ENCODE assay signal across 24 mouse cellular contexts in the genomic region with DNA sequence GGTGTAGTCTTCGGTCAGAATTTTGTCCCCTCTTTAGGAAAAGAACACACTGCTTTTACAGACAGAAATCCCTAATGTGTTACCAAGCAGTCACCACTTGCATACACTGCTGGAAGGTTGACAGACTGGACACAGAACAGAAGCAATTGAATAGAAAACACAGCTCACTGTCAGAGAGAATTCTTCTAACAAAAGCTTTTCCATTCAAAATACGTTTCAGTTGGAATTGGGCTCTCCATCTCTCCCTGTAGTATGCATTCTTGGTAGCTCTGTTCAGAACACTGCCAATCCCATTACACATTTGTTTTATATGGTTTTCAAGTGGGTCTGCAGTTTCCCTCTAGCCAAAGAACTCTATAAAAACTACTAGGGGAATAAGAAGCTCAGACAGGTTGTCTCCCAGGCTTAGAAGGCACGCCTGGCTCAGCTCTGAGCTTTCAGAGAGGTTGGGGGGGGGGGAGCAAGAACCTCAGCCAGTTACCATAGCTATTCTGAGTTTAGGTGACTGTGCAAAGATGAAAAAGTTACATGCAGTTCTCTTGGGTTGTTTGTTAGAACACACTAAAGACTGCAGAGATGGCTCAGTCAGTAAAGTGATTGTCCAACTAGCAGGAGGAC. TPM values are rescaled to one million over a fixed set of nuclear protein-coding genes. Genes with fewer than 3 reads are reported as not detected.
DNase-seq lines count a peak whose midpoint lies in the region; ATAC-seq and TF ChIP-seq lines count a peak whose summit lies in the region.
"Had no signal": no experiment of that assay in that cellular context is flagged by ENCODE, and none has a peak within 500 bp of the region (broad histone marks: within the 10 kb centered on the region; RNA-seq: fewer than 3 reads in every experiment).

No protein-coding gene starts in this region.

- no peak for TF ChIP-seq POLR2A in lung, adult 2 months (IDR thresholded peaks at IDR 0.05; ENCODE audit: borderline replicate concordance, extremely low read depth, low read depth, low read length)

- intact Hi-C loops in heart, postnatal 36 days (cut with DNase I): no loop called here

- no peaks in the 10 kb centered on the region for H3K9me3 ChIP-seq in forebrain, embryonic 13.5 days (replicated peaks)
- H3K9me3 ChIP-seq in forebrain, embryonic 10.5 days: no peaks in the 10 kb centered on the region
- H3K9me3 ChIP-seq in heart, embryonic 16.5 days (replicated peaks; ENCODE audit: control insufficient read depth, low read length): no peaks in the 10 kb centered on the region
- H3K9me3 ChIP-seq in forebrain, embryonic 15.5 days: no peaks in the 10 kb centered on the region
- H3K9me3 ChIP-seq: heart, embryonic 13.5 days; kidney, embryonic 15.5 days; midbrain, embryonic 15.5 days; stomach, embryonic 15.5 days had no signal

- H3K27ac ChIP-seq in forebrain, embryonic 13.5 days: peak overlapping the region; percentile 42
- H3K27ac ChIP-seq in forebrain, embryonic 10.5 days: no peak overlapping the region
- H3K27ac ChIP-seq in heart, embryonic 16.5 days (ENCODE audit: low read length): peak overlapping the region; percentile 49
- H3K27ac ChIP-seq in forebrain, embryonic 15.5 days (replicated peaks): peak overlapping the region; percentile 47; the same call in 1 of the 2 replicates
- H3K27ac ChIP-seq: heart, embryonic 13.5 days; hindbrain, embryonic 14.5 days; kidney, embryonic 15.5 days; midbrain, embryonic 15.5 days; stomach, embryonic 15.5 days had no signal

- no peak overlapping the region for H3K9ac ChIP-seq in forebrain, embryonic 13.5 days
- H3K9ac ChIP-seq in heart, embryonic 16.5 days (ENCODE audit: low read length): no peak overlapping the region
- H3K9ac ChIP-seq in forebrain, embryonic 15.5 days (replicated peaks): no peak overlapping the region
- H3K9ac ChIP-seq: heart, embryonic 13.5 days; hindbrain, embryonic 14.5 days; kidney, embryonic 15.5 days; midbrain, embryonic 15.5 days; stomach, embryonic 15.5 days had no signal

- no peak overlapping the region for H3K4me2 ChIP-seq in forebrain, embryonic 13.5 days
- no peak overlapping the region for H3K4me2 ChIP-seq in heart, embryonic 16.5 days (ENCODE audit: low read depth, low read length)
- no peak overlapping the region for H3K4me2 ChIP-seq in forebrain, embryonic 15.5 days (replicated peaks)
- H3K4me2 ChIP-seq: heart, embryonic 13.5 days; hindbrain, embryonic 14.5 days; kidney, embryonic 15.5 days; midbrain, embryonic 15.5 days; stomach, embryonic 15.5 days had no signal

- DNase-seq in forebrain, embryonic 10.5 days (ENCODE audit: extremely low spot score, low spot score): no peak
- DNase-seq in heart, postnatal 36 days: no peak
- peak; percentile 24 for DNase-seq in 3T3-L1 (ENCODE audit: low read depth, low spot score)
- no peak for DNase-seq in spleen, adult 12 weeks (ENCODE audit: low spot score)
- no peak for DNase-seq in lung, adult 2 months
- DNase-seq: cerebellum, adult 2 months; cerebellum, postnatal 36 days; liver; lung, postnatal 14 days; right cerebral cortex, postnatal 14 days; thymus, adult 18-20 months had no signal

- H3K4me3 ChIP-seq in forebrain, embryonic 13.5 days: no peak overlapping the region
- no peak overlapping the region for H3K4me3 ChIP-seq in forebrain, embryonic 10.5 days
- no peak overlapping the region for H3K4me3 ChIP-seq in heart, embryonic 16.5 days (ENCODE audit: low read length)
- no peak overlapping the region for H3K4me3 ChIP-seq in forebrain, embryonic 15.5 days
- H3K4me3 ChIP-seq in lung, adult 2 months (replicated peaks; ENCODE audit: extremely low read depth, low read depth, low read length): no peak overlapping the region
- H3K4me3 ChIP-seq: heart, embryonic 13.5 days; kidney, embryonic 15.5 days; midbrain, embryonic 15.5 days; myocyte; stomach, embryonic 15.5 days had no signal

- no peaks in the 10 kb centered on the region for H3K27me3 ChIP-seq in forebrain, embryonic 13.5 days
- H3K27me3 ChIP-seq in forebrain, embryonic 10.5 days (ENCODE audit: poor library complexity, severe bottlenecking): no peaks in the 10 kb centered on the region
- no peaks in the 10 kb centered on the region for H3K27me3 ChIP-seq in heart, embryonic 16.5 days (ENCODE audit: control insufficient read depth, insufficient read depth, low read length)
- H3K27me3 ChIP-seq in forebrain, embryonic 15.5 days: no peaks in the 10 kb centered on the region
- H3K27me3 ChIP-seq: CH12.LX; heart, embryonic 13.5 days; kidney, embryonic 15.5 days; midbrain, embryonic 15.5 days; stomach, embryonic 15.5 days had no signal

- TF ChIP-seq CTCF in lung, adult 2 months (IDR thresholded peaks at IDR 0.05; ENCODE audit: insufficient read depth, low read length): no peak

- H3K36me3 ChIP-seq in forebrain, embryonic 13.5 days (ENCODE audit: poor library complexity, severe bottlenecking): no peaks in the 10 kb centered on the region
- H3K36me3 ChIP-seq in forebrain, embryonic 10.5 days (replicated peaks): no peaks in the 10 kb centered on the region
- no peaks in the 10 kb centered on the region for H3K36me3 ChIP-seq in heart, embryonic 16.5 days (ENCODE audit: control insufficient read depth, insufficient read depth)
- no peaks in the 10 kb centered on the region for H3K36me3 ChIP-seq in forebrain, embryonic 15.5 days
- H3K36me3 ChIP-seq: heart, embryonic 13.5 days; kidney, embryonic 15.5 days; midbrain, embryonic 15.5 days; stomach, embryonic 15.5 days had no signal

- 48% methylated on average over 3 of the region's 3 CpGs for WGBS in forebrain, embryonic 13.5 days
- WGBS in forebrain, embryonic 10.5 days: 80% methylated on average over 3 of the region's 3 CpGs
- WGBS in heart, embryonic 16.5 days: 57% methylated on average over 3 of the region's 3 CpGs
- WGBS in forebrain, embryonic 15.5 days: 34% methylated on average over 3 of the region's 3 CpGs
- 68% methylated on average over 3 of the region's 3 CpGs for WGBS in lung, adult 2 months

- ATAC-seq in forebrain, embryonic 13.5 days: peak; percentile 63
- ATAC-seq in heart, embryonic 16.5 days (replicated peaks; ENCODE audit: extremely low read depth, insufficient read depth, low FRiP score): no peak
- peak; percentile 63 for ATAC-seq in forebrain, embryonic 15.5 days (replicated peaks)
- ATAC-seq: intestine, postnatal 0 days; midbrain, embryonic 15.5 days had no signal

- peaks cover 29% of the 10 kb centered on the region for H3K4me1 ChIP-seq in forebrain, embryonic 13.5 days
- no peaks in the 10 kb centered on the region for H3K4me1 ChIP-seq in forebrain, embryonic 10.5 days
- peaks cover 11% of the 10 kb centered on the region for H3K4me1 ChIP-seq in heart, embryonic 16.5 days (ENCODE audit: control insufficient read depth, insufficient read depth, low read length)
- peaks cover 17% of the 10 kb centered on the region for H3K4me1 ChIP-seq in forebrain, embryonic 15.5 days
- no peaks in the 10 kb centered on the region for H3K4me1 ChIP-seq in lung, adult 2 months (ENCODE audit: control insufficient read depth, insufficient read depth, low read length)
- H3K4me1 ChIP-seq: kidney, embryonic 15.5 days; midbrain, embryonic 15.5 days; stomach, embryonic 15.5 days had no signal

RNA-seq across cellular contexts. Expression of a gene that starts 23.5 kb away (rescaled TPM):
- 22.1 and 22.8 TPM in 2 replicates for polyA plus RNA-seq in forebrain, embryonic 13.5 days (2015; fragmentation: Nextera tagmentation; extraction: Ambion mirVana)
- 6.3 and 7.7 TPM in 2 replicates for polyA plus RNA-seq in forebrain, embryonic 10.5 days (2016; fragmentation: Nextera tagmentation; extraction: Ambion mirVana)
- 8.0 and 11.6 TPM in 2 replicates for polyA plus RNA-seq in heart, embryonic 16.5 days (2015; fragmentation: Nextera tagmentation; extraction: Ambion mirVana)
- 1 to 10 TPM; 6.4 to 6.6 TPM for total RNA-seq in heart, postnatal 36 days (2021)
- polyA plus RNA-seq in forebrain, embryonic 15.5 days (2015; fragmentation: Nextera tagmentation; extraction: Ambion mirVana): 24.7 and 25.1 TPM in 2 replicates
- 41.2 and 50.4 TPM in 2 replicates for polyA plus RNA-seq in lung, adult 2 months (2012; rRNA removed)
- total RNA-seq: CH12.LX; megakaryocyte, adult 5-6 weeks; MEL had no signal
